Mouse (Mus musculus): ENCODE measurements around the gene Gm5767. TPM values are rescaled to one million over a fixed set of nuclear protein-coding genes. Genes with fewer than 3 reads are reported as not detected.

The Gm5767 gene
- polyA plus RNA-seq (2012; fragmentation: generic; extraction: Trizol): 0.16 TPM

DNA sequence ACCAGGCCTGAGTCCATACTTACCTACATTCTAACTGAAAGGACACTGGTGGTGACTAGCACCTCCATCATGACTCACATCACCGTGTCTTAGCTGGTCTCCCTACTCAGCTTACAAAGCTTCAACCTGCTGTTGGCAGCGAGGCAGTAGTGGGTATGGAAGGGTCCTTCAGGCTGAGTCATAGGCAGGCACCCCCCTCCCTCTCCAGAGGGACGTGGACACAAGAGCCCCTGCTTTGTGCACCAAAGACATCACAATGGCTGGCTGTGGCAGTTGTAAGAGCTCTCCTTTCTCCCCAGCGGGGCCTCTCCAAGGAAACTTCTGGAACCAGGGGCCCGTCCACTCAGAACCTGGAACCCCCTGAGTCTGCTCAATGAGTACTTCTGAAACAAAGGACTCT is at the start of gene Gm5767:
TSS of gene Gm5767 (plus strand) at position 301 of the 400 bp plus-strand sequence.
- H3K79me2 ChIP-seq (ENCODE audit: control insufficient read depth, insufficient read depth): no peaks in the 10 kb centered on the region
- no peak within 1 kb of the TSS for H3K4me2 ChIP-seq (ENCODE audit: low read depth)
- no peak within 1 kb of the TSS for H3ac ChIP-seq (ENCODE audit: control insufficient read depth, insufficient read length)
- no peaks in the 10 kb centered on the region for H3K27me3 ChIP-seq (ENCODE audit: control insufficient read depth, insufficient read depth, insufficient read length)
- TF ChIP-seq POLR2AphosphoS2 (IDR thresholded peaks at IDR 0.05; ENCODE audit: insufficient read length, low read depth) (no peak), E2F4 (IDR thresholded peaks at IDR 0.05; ENCODE audit: insufficient read depth) (no peak), USF1 (IDR thresholded peaks at IDR 0.05; ENCODE audit: low read depth) (no peak), POLR2A (IDR thresholded peaks at IDR 0.05; ENCODE audit: insufficient read length, low read depth) (no peak), SRF (IDR thresholded peaks at IDR 0.05; ENCODE audit: control insufficient read depth, insufficient read length, low read depth) (no peak), MAX (IDR thresholded peaks at IDR 0.05; ENCODE audit: low read depth) (no peak), TCF12 (IDR thresholded peaks at IDR 0.05; ENCODE audit: insufficient read depth, poor library complexity, severe bottlenecking) (no peak)
- H3K36me3 ChIP-seq (ENCODE audit: control insufficient read depth, insufficient read depth): peaks cover 1% of the 10 kb centered on the region
- H3K4me3 ChIP-seq: no peak within 1 kb of the TSS

DNA sequence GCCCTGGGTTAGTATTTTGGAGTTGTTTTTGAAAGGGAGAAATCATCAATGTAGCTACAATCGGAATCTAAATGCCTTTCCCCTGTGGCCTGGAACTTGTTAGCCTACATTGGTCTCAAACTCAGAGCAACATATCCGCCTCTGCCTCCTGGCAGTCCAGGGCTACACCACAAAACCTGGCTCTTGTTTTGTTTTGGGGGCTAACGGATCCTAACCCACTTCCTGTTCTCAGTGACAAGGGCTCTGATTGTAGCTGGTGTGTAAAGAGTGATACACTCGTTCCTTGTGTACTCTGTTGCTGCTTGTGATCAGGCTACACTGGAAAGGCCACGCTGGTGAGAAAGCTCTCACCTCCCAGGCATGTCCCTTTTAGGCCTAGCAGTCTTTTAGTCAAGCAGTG is 49.1 kb upstream of the Gm5767 start:
- TF ChIP-seq REST (IDR thresholded peaks at IDR 0.05; ENCODE audit: insufficient read depth, insufficient read length) (no peak), POLR2A (IDR thresholded peaks at IDR 0.05; ENCODE audit: insufficient read length, low read depth) (no peak), E2F4 (IDR thresholded peaks at IDR 0.05; ENCODE audit: insufficient read depth) (no peak), MAX (IDR thresholded peaks at IDR 0.05; ENCODE audit: low read depth) (no peak), SRF (IDR thresholded peaks at IDR 0.05; ENCODE audit: control insufficient read depth, insufficient read length, low read depth) (no peak), MYOD1 (IDR thresholded peaks at IDR 0.05; ENCODE audit: control insufficient read depth in 1 of 3, insufficient read length in 2 of 3, low read depth in 2 of 3) (no peak), MYOG (IDR thresholded peaks at IDR 0.05; ENCODE audit: control insufficient read depth in 1 of 3, insufficient read depth in 1 of 3, insufficient read length in 2 of 3, low read depth in 2 of 3) (no peak), USF1 (IDR thresholded peaks at IDR 0.05; ENCODE audit: low read depth) (no peak), CEBPB (IDR thresholded peaks at IDR 0.05; ENCODE audit: insufficient read depth, poor library complexity, severe bottlenecking) (no peak)
- peaks cover 16% of the 10 kb centered on the region for H3K79me2 ChIP-seq (ENCODE audit: control insufficient read depth, insufficient read depth)
- peaks cover 7% of the 10 kb centered on the region for H3K36me3 ChIP-seq (ENCODE audit: control insufficient read depth, insufficient read depth)
- no peaks in the 10 kb centered on the region for H3K27me3 ChIP-seq (ENCODE audit: control insufficient read depth, insufficient read depth, insufficient read length)
- H3K4me3 ChIP-seq: no peak overlapping the region
- H3K4me2 ChIP-seq (ENCODE audit: low read depth): no peak overlapping the region
- H3ac ChIP-seq (ENCODE audit: control insufficient read depth, insufficient read length): no peak overlapping the region

GRCm38 (mm10) chr16:8636867-8637216 is 43.7 kb upstream of the Gm5767 start:
- Histone ChIP-seq H3K4me2 (ENCODE audit: low read depth) (peak overlapping the region; percentile 84), H3K36me3 (ENCODE audit: control insufficient read depth, insufficient read depth) (peaks cover 7% of the 10 kb centered on the region), H3K27me3 (ENCODE audit: control insufficient read depth, insufficient read depth, insufficient read length) (no peaks in the 10 kb centered on the region), H3K4me3 (peak overlapping the region; percentile 94), H3ac (ENCODE audit: control insufficient read depth, insufficient read length) (peak overlapping the region; percentile 97), H3K79me2 (ENCODE audit: control insufficient read depth, insufficient read depth) (peaks cover 48% of the 10 kb centered on the region)
- TF ChIP-seq REST (IDR thresholded peaks at IDR 0.05; ENCODE audit: insufficient read depth, insufficient read length) (no peak), E2F4 (IDR thresholded peaks at IDR 0.05; ENCODE audit: insufficient read depth) (no peak), USF1 (IDR thresholded peaks at IDR 0.05; ENCODE audit: low read depth) (no peak), MYOG (IDR thresholded peaks at IDR 0.05; ENCODE audit: control insufficient read depth in 1 of 3, insufficient read depth in 1 of 3, insufficient read length in 2 of 3, low read depth in 2 of 3) (no peak), TCF3 (IDR thresholded peaks at IDR 0.05; ENCODE audit: insufficient read length, low read depth) (no peak), MAX (IDR thresholded peaks at IDR 0.05; ENCODE audit: low read depth) (no peak), CEBPB (IDR thresholded peaks at IDR 0.05; ENCODE audit: insufficient read depth, poor library complexity, severe bottlenecking) (no peak), TCF12 (IDR thresholded peaks at IDR 0.05; ENCODE audit: insufficient read depth, poor library complexity, severe bottlenecking) (no peak), SRF (IDR thresholded peaks at IDR 0.05; ENCODE audit: control insufficient read depth, insufficient read length, low read depth) (no peak), POLR2A (IDR thresholded peaks at IDR 0.05; ENCODE audit: insufficient read length, low read depth) (no peak), MYOD1 (IDR thresholded peaks at IDR 0.05; ENCODE audit: control insufficient read depth in 1 of 3, insufficient read length in 2 of 3, low read depth in 2 of 3) (no peak), POLR2AphosphoS2 (IDR thresholded peaks at IDR 0.05; ENCODE audit: insufficient read length, low read depth) (no peak)

DNA sequence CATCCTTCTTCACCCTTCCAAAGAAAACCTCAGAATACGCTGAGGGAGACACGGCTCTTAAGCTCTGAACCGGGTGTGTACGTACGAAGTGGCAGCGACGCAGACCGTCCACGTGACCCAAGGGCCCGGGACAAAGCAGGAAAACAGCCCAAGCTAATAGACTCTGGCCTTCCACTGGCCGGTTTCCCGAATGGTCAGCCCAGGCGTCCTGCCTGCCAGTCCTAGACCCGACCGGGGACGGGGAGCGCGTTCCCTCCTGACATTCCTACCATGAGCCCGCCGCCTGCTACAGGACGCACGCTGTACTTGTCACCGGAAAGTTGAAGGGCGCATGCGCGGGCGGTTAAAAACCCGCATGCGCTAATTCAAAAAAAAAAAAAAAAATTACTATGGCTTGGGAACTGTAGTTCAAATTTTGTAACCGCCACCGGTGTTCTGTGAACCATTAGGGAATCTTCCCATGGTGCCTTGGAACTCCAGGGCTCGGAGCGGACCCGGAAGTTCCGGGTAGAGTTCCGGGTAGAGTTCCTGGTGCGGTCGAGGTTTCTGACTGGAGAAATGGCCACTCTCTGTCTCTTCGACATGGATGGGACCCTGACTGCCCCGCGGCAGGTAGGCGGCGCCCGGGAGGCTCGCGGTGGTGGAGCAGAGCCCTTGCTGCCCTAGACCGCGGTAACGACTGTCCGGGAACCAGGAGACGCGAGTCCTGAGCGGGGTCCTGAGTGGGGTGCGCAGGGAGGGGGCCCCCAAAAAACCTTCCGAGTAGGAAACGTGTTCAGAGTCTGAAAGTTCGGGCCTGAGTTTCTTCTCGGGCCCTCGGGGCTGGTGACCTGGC is 43.1 kb upstream of the Gm5767 start, which contains the start of the genes Pmm2 and Tmem186:
TSS of gene Pmm2 (plus strand) at position 458 of the 835 bp plus-strand sequence.
TSS of gene Tmem186 (minus strand) at position 496 of the 835 bp plus-strand sequence.
- H3K4me2 ChIP-seq (ENCODE audit: low read depth): peak within 1 kb of the TSS; percentile 96
- H3K4me3 ChIP-seq: peak within 1 kb of the TSS; percentile 94
- peak within 1 kb of the TSS; percentile 97 for H3ac ChIP-seq (ENCODE audit: control insufficient read depth, insufficient read length)
- peaks cover 7% of the 10 kb centered on the region for H3K36me3 ChIP-seq (ENCODE audit: control insufficient read depth, insufficient read depth)
- TF ChIP-seq MYOG (IDR thresholded peaks at IDR 0.05; ENCODE audit: control insufficient read depth in 1 of 3, insufficient read depth in 1 of 3, insufficient read length in 2 of 3, low read depth in 2 of 3) (no peak), POLR2AphosphoS2 (IDR thresholded peaks at IDR 0.05; ENCODE audit: insufficient read length, low read depth) (no peak), POLR2A (IDR thresholded peaks at IDR 0.05; ENCODE audit: insufficient read length, low read depth) (peak; percentile 74), E2F4 (IDR thresholded peaks at IDR 0.05; ENCODE audit: insufficient read depth) (peak; percentile 20), CEBPB (IDR thresholded peaks at IDR 0.05; ENCODE audit: insufficient read depth, poor library complexity, severe bottlenecking) (no peak), TCF3 (IDR thresholded peaks at IDR 0.05; ENCODE audit: insufficient read length, low read depth) (no peak), TCF12 (IDR thresholded peaks at IDR 0.05; ENCODE audit: insufficient read depth, poor library complexity, severe bottlenecking) (no peak), MYOD1 (IDR thresholded peaks at IDR 0.05; ENCODE audit: control insufficient read depth in 1 of 3, insufficient read length in 2 of 3, low read depth in 2 of 3) (no peak), MAX (IDR thresholded peaks at IDR 0.05; ENCODE audit: low read depth) (no peak), USF1 (IDR thresholded peaks at IDR 0.05; ENCODE audit: low read depth) (peak; percentile 91), REST (IDR thresholded peaks at IDR 0.05; ENCODE audit: insufficient read depth, insufficient read length) (no peak), SRF (IDR thresholded peaks at IDR 0.05; ENCODE audit: control insufficient read depth, insufficient read length, low read depth) (no peak)
- no peaks in the 10 kb centered on the region for H3K27me3 ChIP-seq (ENCODE audit: control insufficient read depth, insufficient read depth, insufficient read length)
- H3K79me2 ChIP-seq (ENCODE audit: control insufficient read depth, insufficient read depth): peaks cover 48% of the 10 kb centered on the region
